Mouse (Mus musculus): ENCODE measurements around the gene Olfr1250.
"Not testable (repeated sequence)": the region's sequence is repeated elsewhere in the genome, so short reads cannot be mapped to it uniquely, and the experiment has no call there.

Olfr1250 gene

GRCm38 (mm10) chr2:89661367-89661766 is at the start of gene Olfr1250:
Olfr1250 (minus strand) TSS chr2:89661467.
- DNase-seq (ENCODE audit: extremely low spot score): no peak

GRCm38 (mm10) chr2:89691980-89692379 is 30.7 kb upstream of the Olfr1250 start:
- DNase-seq (ENCODE audit: extremely low spot score): no peak

- no peak for DNase-seq (ENCODE audit: extremely low spot score)
These were observed 10.6 kb upstream of the Olfr1250 start, which contains the start of gene Olfr1251 for GRCm38 (mm10) chr2:89671836-89672235. Olfr1251 (minus strand) TSS chr2:89671936.

GRCm38 (mm10) chr2:89634883-89635282 is 26.4 kb downstream of the Olfr1250 start, which contains the start of gene Olfr1249:
Olfr1249 (minus strand) TSS chr2:89634983.
- no peak for DNase-seq (ENCODE audit: extremely low spot score)

DNA sequence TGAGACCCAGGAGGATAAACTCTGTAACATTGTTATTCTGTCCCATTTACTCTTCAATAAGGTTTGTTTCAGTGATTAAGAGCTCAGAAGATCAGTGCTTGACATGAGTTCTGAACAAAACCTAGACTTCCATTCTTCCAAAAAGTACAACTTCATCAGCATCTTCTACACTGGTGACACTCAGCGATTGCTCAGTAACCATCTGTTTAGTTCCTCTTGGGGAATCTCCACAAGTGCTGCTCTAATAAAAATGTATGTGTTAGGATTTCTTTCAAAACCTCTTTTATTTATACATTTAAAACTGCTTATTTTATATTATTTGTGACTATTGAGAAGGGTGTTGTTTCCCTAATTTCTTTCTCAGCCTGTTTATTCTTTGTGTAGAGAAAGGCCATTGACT is 43.1 kb downstream of the Olfr1250 start, which contains the start of gene Olfr1248:
Olfr1248 (minus strand) TSS at position 101 of the 400 bp plus-strand sequence.
- DNase-seq (ENCODE audit: extremely low spot score): not testable (repeated sequence)

GRCm38 (mm10) chr2:89614030-89614429 is 47.2 kb downstream of the Olfr1250 start, which contains the start of gene Olfr1247:
Olfr1247 (minus strand) TSS chr2:89614130.
- DNase-seq (ENCODE audit: extremely low spot score): no peak

Measured in embryo, embryonic 9.5 days (tissue).